Mouse (Mus musculus) adrenal gland, postnatal 4 days (tissue): ENCODE results near the gene St5. TPM values are rescaled to one million over a fixed set of nuclear protein-coding genes. Genes with fewer than 3 reads are reported as not detected.

ENCODE experiments used
- DNase-seq, 2 experiments: peaks; one replicate each; pipeline ENCODE4 v3.0.0; 2021 to 2022; ENCODE audit warnings: low spot score in 2 of 2, mixed read lengths in 2 of 2
- long read RNA-seq, 2 experiments: library from polyadenylated mRNA; stranded (forward); transcript quantifications; one replicate each; pipeline ENCODE4 v2.0.0; 2021
- total RNA-seq, 2 experiments: library from RNA; stranded (reverse); gene quantifications; 2 replicates each; pipeline ENCODE4 v1.2.3; 2021

The St5 gene
- 10 to 100 TPM; 54.1 to 57.6 TPM for total RNA-seq
- long read RNA-seq, experiment 1, full-length matches to known transcripts = 4 of 19 reads
- long read RNA-seq, experiment 1, partial matches to known transcripts = 3 of 19 reads
- long read RNA-seq, experiment 1, other reads (novel, unspliced or antisense) = 12 of 19 reads
- long read RNA-seq, experiment 2, full-length matches to known transcripts = 9 of 32 reads
- long read RNA-seq, experiment 2, partial matches to known transcripts = 17 of 32 reads
- long read RNA-seq, experiment 2, other reads (novel, unspliced or antisense) = 6 of 32 reads

DNA sequence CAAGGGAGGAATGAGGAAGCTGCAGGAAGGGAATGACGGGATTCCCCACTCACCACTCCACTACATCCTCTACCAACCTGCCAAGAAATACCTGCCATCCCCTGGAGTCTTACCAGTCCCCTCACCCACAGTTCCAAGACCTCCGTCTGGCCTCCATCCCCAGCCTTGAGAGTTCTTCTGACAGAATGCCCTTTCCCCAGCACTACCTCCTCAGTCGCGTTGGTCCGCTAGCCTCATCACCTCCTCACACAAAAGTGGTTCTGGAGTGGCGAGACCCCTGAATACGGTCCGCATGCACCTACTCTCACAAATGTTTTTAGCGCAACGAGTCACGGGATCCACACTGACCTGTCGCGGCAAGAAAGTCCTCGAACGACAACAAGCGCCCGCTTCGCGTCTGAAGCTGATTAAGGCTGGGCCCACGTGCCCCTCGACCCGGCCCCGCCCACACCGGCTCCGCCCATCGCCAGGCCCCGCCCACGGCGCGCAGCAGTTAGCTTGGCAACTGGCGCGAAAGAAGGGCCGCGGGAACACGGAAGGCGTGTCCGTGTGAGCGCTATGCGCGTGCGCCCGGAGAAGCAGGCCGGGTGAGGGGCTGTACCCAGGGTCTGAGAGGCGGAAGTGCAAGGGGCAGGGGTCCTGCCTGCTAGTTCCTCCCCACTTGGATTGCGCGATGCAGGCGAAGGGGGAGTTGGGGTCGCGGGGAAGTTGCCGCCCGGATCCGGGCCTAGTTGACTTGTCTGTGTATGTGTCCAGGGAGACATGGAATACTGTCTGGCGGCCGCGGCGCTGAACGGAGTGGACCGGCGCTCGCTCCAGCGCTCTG is at the start of gene St5, which contains the start of gene Akip1:
Gene St5, minus strand, starts transcription at position 416 of the 826 bp plus-strand sequence.
Gene Akip1, plus strand, starts transcription at position 501 of the 826 bp plus-strand sequence.
- peak; percentile 95 to 97 for DNase-seq

DNA sequence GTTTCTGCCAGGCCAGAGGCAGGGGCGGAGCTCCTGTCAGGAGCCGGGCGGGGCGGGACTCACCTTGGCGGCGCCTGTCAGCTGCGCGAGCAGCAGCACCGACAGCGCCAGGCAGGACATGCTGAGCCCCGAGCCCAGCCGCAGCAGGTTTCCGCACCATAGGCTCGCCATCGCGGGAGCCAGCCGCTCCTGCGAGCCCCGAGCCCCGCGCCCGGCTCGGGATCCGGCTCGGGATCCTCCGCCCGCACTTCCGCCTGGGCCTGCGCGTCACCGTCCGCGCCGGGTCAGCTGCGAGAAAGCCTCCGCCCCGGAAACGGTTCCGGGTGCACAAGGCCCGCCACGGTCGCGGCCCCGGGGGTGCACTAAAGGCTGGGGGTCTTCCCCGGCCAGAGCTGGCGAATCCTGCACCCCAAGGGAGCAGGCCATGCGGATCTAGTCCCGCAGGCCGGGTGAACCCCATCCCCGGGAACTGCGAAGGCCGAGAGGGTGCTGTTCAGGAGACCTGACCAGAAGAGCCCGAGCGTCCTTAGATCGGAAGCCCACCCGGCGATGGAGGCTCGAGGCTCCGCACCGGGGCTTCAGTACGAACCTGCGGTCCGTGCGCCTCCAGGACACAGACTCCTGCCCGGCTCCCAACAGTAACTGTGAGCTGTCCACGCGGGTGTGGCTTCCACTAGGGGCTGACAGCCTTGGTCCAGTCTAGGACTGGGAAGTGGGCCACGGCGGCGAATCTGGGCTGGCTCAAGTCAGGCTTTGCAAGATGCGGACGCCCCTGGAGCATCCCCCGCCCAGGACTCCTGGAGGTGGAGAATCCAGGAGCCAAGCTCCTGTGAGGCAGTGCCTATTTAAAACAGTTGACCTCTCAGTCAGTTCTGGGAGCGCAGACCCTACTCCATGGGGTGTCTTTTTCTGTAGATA is 48.9 kb upstream of the St5 start, which contains the start of gene Tmem9b:
Gene Tmem9b, minus strand, starts transcription at position 868 of the 918 bp plus-strand sequence.
- peak; percentile 48 to 68 for DNase-seq

GRCm38 (mm10) chr7:109751427-109752007 is 48.1 kb upstream of the St5 start:
- DNase-seq = no peak

GRCm38 (mm10) chr7:109747747-109748146 is 44.3 kb upstream of the St5 start:
- DNase-seq = no peak

GRCm38 (mm10) chr7:109741703-109742102 is 38.3 kb upstream of the St5 start:
- DNase-seq = no peak

- no peak for DNase-seq
Measured at GRCm38 (mm10) chr7:109741060-109741459, 37.7 kb upstream of the St5 start.

DNA sequence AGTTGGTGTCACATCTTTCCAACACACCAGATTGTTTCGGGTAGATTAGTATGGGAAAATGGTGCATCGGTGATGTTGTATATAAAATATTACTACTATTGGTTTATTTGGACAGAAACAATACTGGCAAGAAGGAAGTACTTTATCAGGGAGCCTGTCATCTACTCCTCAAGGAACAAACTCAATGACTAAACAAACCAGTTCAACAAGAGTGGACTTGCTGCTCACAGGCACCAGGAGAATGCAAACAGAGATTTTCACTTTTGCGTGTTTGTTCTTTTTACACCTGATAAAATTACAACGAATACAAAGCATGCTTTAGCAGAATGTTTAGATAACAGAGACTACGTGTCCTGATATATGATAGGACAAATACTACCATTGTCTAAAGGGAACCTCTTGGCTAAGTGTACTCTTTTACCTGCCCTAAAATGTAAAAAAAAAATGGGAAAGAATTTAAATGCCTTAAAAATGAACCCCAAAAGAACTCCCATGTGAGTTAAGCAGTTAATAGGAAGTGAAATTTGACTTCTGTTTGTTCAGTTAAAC is 36.5 kb upstream of the St5 start:
- DNase-seq = no peak

GRCm38 (mm10) chr7:109734806-109735205 is 31.4 kb upstream of the St5 start:
- no peak for DNase-seq

DNA sequence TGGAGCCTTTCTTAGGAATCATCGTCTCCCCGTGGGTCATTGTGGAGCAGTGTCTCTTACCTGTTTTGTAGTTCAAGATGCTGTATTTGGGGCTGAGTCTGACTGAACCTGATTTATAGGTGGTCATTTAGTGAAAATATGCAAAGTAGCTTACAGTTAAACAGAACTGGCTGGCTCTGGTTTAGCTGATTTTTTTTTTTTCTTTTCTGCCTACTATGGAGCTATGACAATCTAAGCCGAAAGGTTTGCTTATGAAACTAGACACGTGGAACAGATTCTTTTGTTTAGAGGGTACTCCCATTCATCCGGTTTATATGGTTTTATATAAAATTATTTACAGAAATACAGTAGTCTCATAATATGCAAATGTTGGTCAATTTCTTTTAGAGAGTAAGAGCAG is 28.2 kb upstream of the St5 start, which contains the start of gene Ascl3:
Gene Ascl3, minus strand, starts transcription at position 101 of the 400 bp plus-strand sequence.
- no peak for DNase-seq

DNA sequence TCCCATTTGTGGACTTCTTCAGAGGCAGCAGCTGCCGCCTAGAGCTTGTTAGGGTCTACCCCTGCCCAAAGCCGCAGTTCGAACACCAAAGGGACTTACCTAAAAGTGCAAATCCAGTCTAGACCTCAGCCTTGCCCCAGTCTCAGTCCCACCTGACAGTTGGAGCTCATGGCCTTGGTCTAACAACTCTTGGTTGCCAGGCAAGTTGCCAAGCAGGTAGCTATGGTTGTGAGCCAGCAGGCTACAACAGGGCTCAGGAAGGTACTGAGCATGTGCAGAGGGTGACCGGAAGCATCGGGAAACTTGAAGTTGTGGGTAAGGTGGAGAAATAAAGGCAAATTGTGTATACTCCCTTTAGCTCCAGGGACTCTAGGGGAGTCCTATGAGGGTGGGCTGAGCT is 20.3 kb upstream of the St5 start, which contains the start of gene BC051019:
Gene BC051019, minus strand, starts transcription at position 154 of the 400 bp plus-strand sequence.
- DNase-seq = no peak

GRCm38 (mm10) chr7:109723114-109723513 is 19.7 kb upstream of the St5 start:
- no peak for DNase-seq

GRCm38 (mm10) chr7:109722618-109723017 is 19.2 kb upstream of the St5 start:
- DNase-seq = no peak

DNA sequence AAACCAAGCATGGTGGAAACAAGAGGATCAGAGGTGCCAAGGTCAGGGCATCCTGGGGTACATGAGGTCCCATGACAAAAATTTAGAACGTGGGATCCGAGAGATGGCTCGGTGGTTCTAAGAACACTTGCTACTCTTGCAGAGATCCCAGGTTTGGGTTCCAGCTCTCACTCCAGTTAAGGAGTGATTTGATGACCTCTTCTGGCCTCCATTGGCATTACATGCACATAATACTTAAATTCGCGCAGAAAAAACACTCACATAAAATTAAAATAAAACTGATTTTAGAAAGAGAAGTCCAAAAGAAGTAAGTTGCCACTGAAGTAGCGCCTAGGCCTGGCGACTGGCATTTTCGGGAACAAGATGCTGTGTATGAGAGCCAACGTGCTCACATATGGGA is 15.9 kb upstream of the St5 start:
- DNase-seq = no peak

DNA sequence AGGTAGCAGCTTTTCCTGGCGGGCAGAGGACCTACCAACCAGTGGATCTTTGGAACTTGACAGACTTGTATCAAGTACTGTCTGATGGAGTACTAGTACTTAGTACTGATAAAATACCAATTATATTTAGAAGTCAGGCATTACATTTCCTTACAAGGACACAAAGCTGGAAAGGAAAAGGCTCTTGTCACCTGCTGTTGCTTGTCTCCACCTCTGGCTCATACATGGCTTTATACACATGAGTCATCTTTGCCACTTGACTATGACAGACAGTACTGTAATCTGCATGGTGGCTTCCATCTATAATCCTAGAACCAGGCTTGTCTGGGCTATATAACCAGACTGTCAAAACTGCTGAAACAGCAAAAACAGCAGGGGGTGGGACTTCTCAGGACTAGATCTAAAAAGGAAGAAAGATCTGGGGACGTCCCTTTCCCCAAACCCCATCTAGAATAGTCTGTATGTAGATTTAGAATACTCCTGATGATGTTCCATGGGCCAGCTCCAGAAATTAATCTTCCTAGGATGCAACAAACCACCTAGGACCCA is 10.1 kb upstream of the St5 start:
- DNase-seq = no peak

DNA sequence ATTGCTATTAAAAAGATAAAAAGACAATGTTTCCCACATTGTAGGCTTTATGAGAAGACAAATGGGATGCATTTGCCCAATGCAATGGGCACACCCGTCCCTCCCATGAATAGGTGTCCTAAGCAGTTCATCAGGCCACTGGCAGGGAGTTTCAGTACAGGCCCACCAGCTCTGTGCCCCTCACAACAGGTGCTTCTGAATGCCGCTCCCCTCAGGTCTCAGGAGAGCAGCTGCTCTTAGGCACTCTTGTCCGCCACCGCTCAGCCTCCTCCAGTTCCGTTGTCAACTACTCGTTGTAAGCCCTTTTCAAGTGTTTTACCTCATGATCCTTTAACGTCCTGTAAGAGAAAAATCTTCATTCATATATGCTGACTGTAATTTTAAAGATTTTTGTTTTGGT is 8.8 kb upstream of the St5 start:
- no peak for DNase-seq

- no peak for DNase-seq
Measured at GRCm38 (mm10) chr7:109710069-109710468, 6.7 kb upstream of the St5 start.

DNA sequence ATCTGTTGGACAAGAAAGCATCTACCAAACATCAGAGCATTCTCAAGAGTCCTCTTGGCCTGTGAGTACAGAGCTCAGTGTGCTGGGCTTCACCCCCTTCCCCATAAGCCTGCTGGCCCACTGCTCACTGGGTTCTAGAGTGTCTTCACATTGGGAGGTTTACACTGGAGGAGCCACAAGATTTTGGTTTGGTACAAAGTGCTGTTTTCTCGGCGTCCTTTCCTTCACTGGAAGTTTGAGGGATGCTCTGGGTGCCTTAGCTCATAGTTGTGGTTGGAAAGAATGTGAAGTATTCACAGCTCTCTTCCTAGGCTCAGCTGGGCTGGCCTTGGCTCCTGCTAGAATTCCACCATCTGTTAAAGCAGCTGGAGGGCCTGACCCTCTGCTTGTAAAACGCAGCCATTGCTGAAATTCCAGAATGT is 5.6 kb upstream of the St5 start:
- no peak for DNase-seq

- DNase-seq = no peak
Measured at GRCm38 (mm10) chr7:109707023-109707785, 3.8 kb upstream of the St5 start.

GRCm38 (mm10) chr7:109704461-109704860 is 1.1 kb upstream of the St5 start:
- no peak for DNase-seq
